ENCODE assay signal across 8 mouse cellular contexts in the genomic region with DNA sequence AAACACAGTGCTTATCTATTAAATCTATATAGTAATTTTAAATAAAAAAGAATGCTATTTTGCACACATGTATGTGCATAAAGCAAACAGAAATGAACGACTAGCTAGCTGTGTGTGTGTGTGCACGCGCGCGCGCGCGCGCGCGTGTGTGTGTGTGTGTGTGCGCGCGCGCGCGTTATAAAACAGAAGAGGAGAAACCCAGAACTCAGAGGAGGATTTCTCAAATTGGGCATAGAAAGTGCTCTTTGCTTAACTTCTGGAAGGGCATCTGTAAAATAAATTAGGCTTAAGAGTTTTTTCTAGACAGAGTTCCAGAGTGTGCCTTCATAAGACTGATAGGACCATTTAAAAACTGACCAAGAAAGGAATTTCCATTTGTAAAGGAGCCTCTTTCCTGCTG. TPM values are rescaled to one million over a fixed set of nuclear protein-coding genes. Genes with fewer than 3 reads are reported as not detected.
DNase-seq lines count a peak whose midpoint lies in the region; ATAC-seq and TF ChIP-seq lines count a peak whose summit lies in the region.

No protein-coding gene starts in this region.

- H3K4me2 ChIP-seq in hindbrain, embryonic 14.5 days (replicated peaks), result peak overlapping the region; percentile 70
- H3K4me2 ChIP-seq in midbrain, embryonic 11.5 days, result peak overlapping the region; percentile 58

- DNase-seq in gastrocnemius, adult 2 months, result peak; percentile 19
- no peak for DNase-seq in gastrocnemius, adult 8-10 months (ENCODE audit: low spot score in 2 of 2)
- DNase-seq in cerebellum, postnatal 36 days, result peak; percentile 11 to 15
- DNase-seq in hindbrain, embryonic 14.5 days (ENCODE audit: low spot score), result peak; percentile 76
- DNase-seq in midbrain, embryonic 11.5 days (ENCODE audit: low spot score, missing footprints), result peak; percentile 96
- DNase-seq in gastrocnemius, postnatal 25 days, result no peak
- no peak for DNase-seq in gastrocnemius, postnatal 4 days (ENCODE audit: low spot score in 2 of 2)

- H3K79me2 ChIP-seq in C2C12 (ENCODE audit: control insufficient read depth, insufficient read depth), result peaks cover 33% of the 10 kb centered on the region

- TF ChIP-seq CTCF in gastrocnemius, adult 2 months (IDR thresholded peaks at IDR 0.05), result no peak
- TF ChIP-seq CTCF in C2C12 (IDR thresholded peaks at IDR 0.05; ENCODE audit: control insufficient read depth, insufficient read depth, insufficient read length), result no peak

- H3K9me3 ChIP-seq in hindbrain, embryonic 14.5 days (ENCODE audit: control insufficient read depth, low read length), result no peaks in the 10 kb centered on the region
- H3K9me3 ChIP-seq in midbrain, embryonic 11.5 days (ENCODE audit: control insufficient read depth, low read length), result no peaks in the 10 kb centered on the region

- H3ac ChIP-seq in C2C12 (ENCODE audit: control insufficient read depth, insufficient read length, low read depth), result no peak overlapping the region

- peaks cover 8% of the 10 kb centered on the region for H3K4me1 ChIP-seq in hindbrain, embryonic 14.5 days (replicated peaks; ENCODE audit: control insufficient read depth, insufficient read depth, low read length)
- no peaks in the 10 kb centered on the region for H3K4me1 ChIP-seq in midbrain, embryonic 11.5 days (ENCODE audit: control insufficient read depth, insufficient read depth, low read length)

- H3K4me3 ChIP-seq in gastrocnemius, adult 2 months, result peak overlapping the region; percentile 85
- peak overlapping the region; percentile 60 for H3K4me3 ChIP-seq in C2C12 (ENCODE audit: insufficient read depth, poor library complexity, severe bottlenecking)
- H3K4me3 ChIP-seq in hindbrain, embryonic 14.5 days (replicated peaks; ENCODE audit: low read length), result peak overlapping the region; percentile 52
- peak overlapping the region; percentile 62 for H3K4me3 ChIP-seq in midbrain, embryonic 11.5 days (ENCODE audit: low read depth, low read length)

- intact Hi-C loops in gastrocnemius, adult 2 months (cut with DNase I), result loop anchor here (2.0 kb wide), 1 partner anchor 111 kb away; a partner anchor contains a TSS

- H3K9ac ChIP-seq in hindbrain, embryonic 14.5 days, result peak overlapping the region; percentile 68
- peak overlapping the region; percentile 44; the same call in 1 of the 2 replicates for H3K9ac ChIP-seq in midbrain, embryonic 11.5 days (ENCODE audit: low read length)

- H3K36me3 ChIP-seq in C2C12 (ENCODE audit: control insufficient read depth, insufficient read depth), result peaks cover 6% of the 10 kb centered on the region
- H3K36me3 ChIP-seq in hindbrain, embryonic 14.5 days (replicated peaks; ENCODE audit: control insufficient read depth, insufficient read depth), result no peaks in the 10 kb centered on the region
- H3K36me3 ChIP-seq in midbrain, embryonic 11.5 days (ENCODE audit: control insufficient read depth, insufficient read depth, low read length), result no peaks in the 10 kb centered on the region

- ATAC-seq in hindbrain, embryonic 14.5 days (ENCODE audit: low FRiP score), result no peak
- ATAC-seq in midbrain, embryonic 11.5 days (ENCODE audit: low FRiP score), result no peak

- peaks cover 18% of the 10 kb centered on the region for H3K79me3 ChIP-seq in C2C12 (ENCODE audit: low read depth)

- 29% methylated on average over 17 of the region's 17 CpGs for WGBS in hindbrain, embryonic 14.5 days
- 29% methylated on average over 17 of the region's 17 CpGs for WGBS in midbrain, embryonic 11.5 days

- peak overlapping the region; percentile 99 for H3K27ac ChIP-seq in gastrocnemius, adult 2 months
- H3K27ac ChIP-seq in hindbrain, embryonic 14.5 days, result no peak overlapping the region
- H3K27ac ChIP-seq in midbrain, embryonic 11.5 days (ENCODE audit: low read depth, low read length), result no peak overlapping the region

- H3K27me3 ChIP-seq in C2C12 (ENCODE audit: control insufficient read depth, insufficient read depth, insufficient read length), result no peaks in the 10 kb centered on the region
- no peaks in the 10 kb centered on the region for H3K27me3 ChIP-seq in hindbrain, embryonic 14.5 days (ENCODE audit: control insufficient read depth, insufficient read depth, low read length)
- no peaks in the 10 kb centered on the region for H3K27me3 ChIP-seq in midbrain, embryonic 11.5 days (ENCODE audit: control insufficient read depth, insufficient read depth, low read length)

TF ChIP-seq in C2C12, 6 proteins besides CTCF, POLR2A, EP300 and RAD21:
- TF ChIP-seq FOSL1 (IDR thresholded peaks at IDR 0.05; ENCODE audit: insufficient read depth, low read length, poor library complexity, severe bottlenecking) (no peak), USF1 (IDR thresholded peaks at IDR 0.05; ENCODE audit: low read depth) (no peak), MYOD1 (IDR thresholded peaks at IDR 0.05; ENCODE audit: control insufficient read depth, insufficient read length, low read depth) (no peak)

RNA-seq across cellular contexts. Expression of a gene that starts 1.3 kb away (rescaled TPM):
- 10 to 100 TPM; 78.1 to 89.0 TPM for total RNA-seq in gastrocnemius, adult 2 months (2021)
- total RNA-seq in gastrocnemius, adult 8-10 months (2022), result 10 to 100 TPM; 88.2 to 98.9 (median 94.0) TPM
- polyA plus RNA-seq in C2C12 (2012; fragmentation: generic; extraction: Trizol), result 88.4 TPM
- 117 and 136 TPM in 2 replicates for polyA plus RNA-seq in hindbrain, embryonic 14.5 days (2014; fragmentation: Nextera tagmentation; extraction: Ambion mirVana)
- polyA plus RNA-seq in midbrain, embryonic 11.5 days (2014; fragmentation: Nextera tagmentation; extraction: Ambion mirVana), result 140 and 159 TPM in 2 replicates
- 10 to 100 TPM; 74.9 to 75.6 TPM for total RNA-seq in gastrocnemius, postnatal 25 days (2021)
- 10 to 100 TPM; 74.7 to 83.9 TPM for total RNA-seq in gastrocnemius, postnatal 4 days (2021)

RNA-seq across cellular contexts. Expression of a gene that starts 49.0 kb away (rescaled TPM):
- 10 to 100 TPM; 38.2 to 45.9 TPM for total RNA-seq in gastrocnemius, adult 2 months (2021)
- 10 to 100 TPM; 40.4 to 48.1 (median 43.4) TPM for total RNA-seq in gastrocnemius, adult 8-10 months (2022)
- 30.2 TPM for polyA plus RNA-seq in C2C12 (2012; fragmentation: generic; extraction: Trizol)
- polyA plus RNA-seq in hindbrain, embryonic 14.5 days (2014; fragmentation: Nextera tagmentation; extraction: Ambion mirVana), result 41.7 and 42.0 TPM in 2 replicates
- 32.5 and 34.5 TPM in 2 replicates for polyA plus RNA-seq in midbrain, embryonic 11.5 days (2014; fragmentation: Nextera tagmentation; extraction: Ambion mirVana)
- total RNA-seq in gastrocnemius, postnatal 25 days (2021), result 10 to 100 TPM; 34.2 to 37.1 TPM
- 10 to 100 TPM; 23.2 to 28.2 TPM for total RNA-seq in gastrocnemius, postnatal 4 days (2021)

RNA-seq across cellular contexts. Expression of a gene that starts 49.1 kb away (rescaled TPM):
- 10 to 100 TPM; 36.2 to 43.6 TPM for total RNA-seq in gastrocnemius, adult 2 months (2021)
- total RNA-seq in gastrocnemius, adult 8-10 months (2022), result 10 to 100 TPM; 38.4 to 48.6 (median 42.5) TPM
- polyA plus RNA-seq in C2C12 (2012; fragmentation: generic; extraction: Trizol), result 9.2 TPM
- 32.0 and 37.6 TPM in 2 replicates for polyA plus RNA-seq in hindbrain, embryonic 14.5 days (2014; fragmentation: Nextera tagmentation; extraction: Ambion mirVana)
- polyA plus RNA-seq in midbrain, embryonic 11.5 days (2014; fragmentation: Nextera tagmentation; extraction: Ambion mirVana), result 35.7 and 36.5 TPM in 2 replicates
- total RNA-seq in gastrocnemius, postnatal 25 days (2021), result 10 to 100 TPM; 31.3 to 40.4 TPM
- total RNA-seq in gastrocnemius, postnatal 4 days (2021), result 10 to 100 TPM; 21.6 to 26.7 TPM

Comparison
In these comparisons a context has a peak if more than half of its experiments do, and no peak if none do; other contexts are left out.
1. DNase-seq: peak in gastrocnemius, adult 2 months (single experiment), cerebellum, postnatal 36 days (2 of 2), hindbrain, embryonic 14.5 days (single experiment) and midbrain, embryonic 11.5 days (single experiment); none in gastrocnemius, adult 8-10 months (0 of 2), gastrocnemius, postnatal 25 days (single experiment) and gastrocnemius, postnatal 4 days (0 of 2).
2. Peak in every context shown above with its lines, with median percentiles within 50 percentile points of each other: H3K4me3 ChIP-seq.